Mouse (Mus musculus) cerebellum, adult 9-10 months (tissue): ENCODE results near the gene Rora.
A peak's percentile ranks its signal among the peaks of the same experiment; 100 is the strongest.

Experiments
- DNase-seq: peaks from one replicate; pipeline ENCODE4 v3.0.0; 2022

The Rora gene

DNA sequence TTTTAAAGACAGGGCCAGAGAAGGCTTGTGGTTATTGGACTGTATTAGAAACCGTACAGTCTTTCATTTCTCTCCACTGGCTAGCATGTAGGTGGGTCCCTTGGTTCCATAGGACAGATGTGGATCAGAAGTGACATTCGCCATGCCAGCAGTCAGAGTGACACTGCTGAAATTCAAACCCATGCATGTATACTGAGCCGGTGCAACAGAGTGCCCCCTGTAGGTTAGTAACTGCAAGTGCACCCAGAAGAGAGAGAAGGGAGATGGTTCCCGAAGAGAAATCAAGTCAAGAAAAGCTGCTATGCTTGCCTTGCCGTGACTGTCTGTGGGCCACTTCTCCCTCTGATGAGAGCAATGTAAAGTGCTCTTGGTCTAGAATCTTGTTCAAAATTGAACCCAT, 507.2 kb downstream of the Rora start:
- no peak for DNase-seq

DNA sequence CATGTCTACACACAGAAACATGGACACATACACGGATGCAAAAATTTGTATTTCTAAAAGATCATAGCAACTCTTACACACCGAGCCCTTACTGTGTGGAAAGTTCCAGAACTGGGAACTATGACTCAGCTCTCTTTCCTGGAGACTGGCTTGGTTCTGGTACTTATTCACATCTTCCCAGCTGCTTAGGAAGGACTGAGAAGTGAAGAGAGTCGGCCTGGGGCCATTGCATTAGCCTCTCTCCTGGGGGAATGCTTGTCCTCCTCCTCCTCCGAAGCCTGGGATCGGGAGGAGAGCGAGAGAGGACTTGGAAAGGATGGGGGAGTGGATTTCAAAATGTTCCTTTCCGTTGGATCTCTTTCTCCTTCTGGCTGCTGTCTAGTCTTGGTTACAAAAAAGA, 511.1 kb downstream of the Rora start:
- DNase-seq: no peak

GRCm38 (mm10) chr9:69165096-69165836, 511.7 kb downstream of the Rora start:
- no peak for DNase-seq

DNA sequence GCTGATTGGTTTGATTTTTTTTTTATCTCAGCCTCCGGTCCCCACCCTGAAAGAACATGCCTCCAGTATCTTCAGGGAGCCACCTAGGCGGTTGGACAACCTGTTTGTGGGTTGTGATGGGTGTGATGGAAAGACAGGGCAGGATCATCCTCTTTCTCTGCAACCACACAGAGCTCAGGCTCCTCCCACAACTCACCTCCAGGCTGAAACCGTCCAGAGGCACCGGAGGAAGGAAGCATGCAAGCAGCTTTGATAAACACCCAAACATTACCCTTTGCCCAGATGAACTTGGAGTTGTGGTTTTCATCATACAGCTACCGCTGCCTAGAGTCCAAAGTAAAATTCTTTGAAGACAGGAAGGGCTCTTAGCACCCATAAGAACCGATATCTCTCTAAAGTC, 520.5 kb downstream of the Rora start:
- DNase-seq: no peak

GRCm38 (mm10) chr9:69174527-69175116, 521.0 kb downstream of the Rora start:
- DNase-seq: no peak

DNA sequence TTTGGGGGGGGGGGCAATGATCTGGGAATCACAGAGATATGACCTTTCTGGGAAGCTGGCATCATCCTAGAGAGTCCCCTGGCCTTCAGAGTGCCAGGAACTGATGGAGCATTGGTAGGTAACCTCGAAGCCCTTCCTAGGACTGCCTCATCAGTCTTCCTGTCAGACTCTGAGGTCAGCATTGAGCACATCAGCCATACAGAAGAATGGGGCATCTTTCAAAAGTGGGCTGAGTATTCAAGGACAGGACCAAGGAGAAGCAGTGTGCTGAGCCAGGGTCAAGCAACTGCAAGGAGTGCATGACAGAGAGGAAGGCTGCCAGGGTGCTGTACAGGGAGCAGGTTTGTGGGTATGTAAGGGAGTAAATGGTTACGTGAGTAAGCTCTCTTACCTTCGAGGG, 523.4 kb downstream of the Rora start:
- no peak for DNase-seq

DNA sequence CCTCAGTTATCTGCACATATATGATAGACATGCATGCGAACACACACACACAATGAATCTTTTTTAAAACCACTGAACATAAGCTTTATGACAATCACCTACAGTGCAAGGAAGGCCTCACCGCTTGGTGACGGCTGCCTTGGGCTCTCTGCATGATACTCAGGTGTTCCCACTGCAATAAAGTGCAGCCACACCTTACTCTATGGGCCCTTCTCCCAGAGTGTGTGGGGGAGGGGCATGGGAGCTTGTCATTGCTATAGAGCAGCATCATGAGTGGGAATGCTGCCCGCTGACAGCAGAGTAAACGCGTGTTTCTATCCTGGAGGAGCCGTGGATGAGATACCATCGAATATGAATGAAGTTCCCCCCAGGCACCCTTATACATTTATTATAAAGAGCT, 525.6 kb downstream of the Rora start:
- no peak for DNase-seq

- peak; percentile 17 for DNase-seq
Measured at GRCm38 (mm10) chr9:69180961-69181360, 527.4 kb downstream of the Rora start.

DNA sequence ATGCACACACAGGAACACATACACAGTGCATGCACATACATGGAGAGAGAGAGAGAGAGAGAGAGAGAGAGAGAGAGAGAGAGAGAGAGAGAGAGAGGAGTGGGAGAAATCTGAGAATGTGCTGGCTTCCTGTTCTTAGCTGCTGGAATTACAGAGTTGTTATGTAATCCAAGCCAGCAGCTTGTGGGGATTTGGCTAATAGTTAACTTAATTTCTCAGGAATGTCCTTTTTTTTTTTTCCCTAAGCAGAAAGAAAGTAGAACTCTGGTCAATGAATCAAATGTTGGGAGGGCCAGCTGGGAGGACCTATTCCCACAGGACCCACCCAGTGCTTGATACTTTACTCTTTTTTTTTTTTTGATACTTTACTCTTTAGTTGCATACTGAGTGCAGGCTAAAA, 527.8 kb downstream of the Rora start:
- DNase-seq: no peak

GRCm38 (mm10) chr9:69183888-69184287, 530.3 kb downstream of the Rora start:
- no peak for DNase-seq

DNA sequence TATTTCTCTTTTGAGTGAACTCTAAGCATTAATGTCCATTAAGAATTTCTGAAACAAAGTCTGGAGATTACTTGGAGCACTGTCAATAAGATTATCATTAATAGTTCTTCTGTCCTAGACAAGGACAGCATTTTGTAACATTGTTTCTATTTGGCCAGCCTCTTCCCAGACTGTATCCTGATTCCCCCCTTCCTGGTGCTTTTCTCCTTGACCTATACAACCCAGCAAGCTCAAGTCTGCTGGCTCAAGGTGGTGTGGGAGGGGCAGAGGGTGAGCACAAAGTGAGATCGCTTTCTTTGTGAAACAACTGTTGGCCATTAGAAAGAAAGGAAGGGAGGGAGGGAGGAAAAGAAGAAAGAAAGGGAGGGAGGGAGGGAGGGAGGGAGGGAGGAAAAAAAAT, 537.1 kb downstream of the Rora start:
- no peak for DNase-seq

- DNase-seq: no peak
Measured at GRCm38 (mm10) chr9:69192446-69192845, 538.9 kb downstream of the Rora start.

- DNase-seq: peak; percentile 31
Measured at GRCm38 (mm10) chr9:69194638-69195605, 541.3 kb downstream of the Rora start.

- DNase-seq: peak; percentile 17
Measured at GRCm38 (mm10) chr9:69213796-69214195, 560.2 kb downstream of the Rora start.

DNA sequence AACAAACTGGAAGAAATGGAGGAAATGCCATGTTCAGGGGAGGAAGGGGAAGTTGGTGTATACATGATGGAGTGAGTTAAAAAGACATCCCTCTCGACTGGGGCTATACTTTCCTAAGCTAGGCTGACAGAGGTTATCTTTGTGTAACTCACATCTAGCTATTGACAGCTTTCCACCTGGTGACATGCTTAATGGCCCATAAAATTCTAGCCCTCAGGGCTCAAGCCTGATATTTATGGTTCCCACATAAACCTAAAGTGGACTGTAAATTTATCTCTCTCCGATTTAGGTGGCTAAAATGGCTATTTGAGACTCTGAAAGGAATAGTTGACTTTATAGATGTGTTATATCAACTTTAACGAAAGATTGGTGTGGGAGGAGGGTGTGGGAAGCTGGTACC, 571.3 kb downstream of the Rora start:
- no peak for DNase-seq

DNA sequence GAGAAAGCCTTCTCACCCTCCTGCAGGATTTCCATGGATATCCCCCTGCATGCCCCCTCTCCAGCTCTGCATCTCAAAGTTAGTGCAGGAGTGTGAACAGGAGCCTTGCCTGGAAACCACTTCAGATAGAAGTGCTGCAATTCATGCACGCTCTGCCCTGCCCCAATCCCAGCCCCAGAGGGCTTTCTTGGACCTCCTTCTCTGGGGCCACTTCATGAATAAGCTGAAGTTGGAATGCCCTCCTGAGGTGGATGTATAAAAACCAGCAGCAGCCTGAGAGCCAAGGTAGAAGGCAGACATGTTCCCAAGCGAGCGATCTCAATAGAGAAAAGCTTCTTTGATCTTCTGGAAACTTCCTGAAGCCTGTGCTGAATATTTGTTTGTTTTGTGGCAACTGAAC, 572.8 kb downstream of the Rora start:
- no peak for DNase-seq

DNA sequence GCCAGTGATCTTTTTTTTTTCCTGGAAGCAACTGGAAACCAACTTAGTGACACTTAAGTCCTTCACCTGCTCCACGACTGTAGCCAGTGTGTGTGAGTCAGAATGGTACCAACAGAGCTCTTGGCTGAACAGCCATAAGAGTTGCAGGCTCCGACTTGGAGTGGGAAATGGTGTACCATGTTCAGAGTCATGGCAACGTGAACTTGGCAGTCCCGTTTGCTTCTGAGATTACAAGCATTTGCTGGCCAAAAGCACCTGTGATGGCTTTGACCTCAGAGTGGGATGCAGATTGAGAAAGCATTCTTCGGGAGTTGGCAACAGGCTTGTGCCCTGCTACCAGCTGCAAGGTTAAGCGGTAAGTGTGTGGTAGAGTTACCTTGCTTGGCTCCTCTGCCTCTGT, 574.2 kb downstream of the Rora start:
- DNase-seq: no peak

DNA sequence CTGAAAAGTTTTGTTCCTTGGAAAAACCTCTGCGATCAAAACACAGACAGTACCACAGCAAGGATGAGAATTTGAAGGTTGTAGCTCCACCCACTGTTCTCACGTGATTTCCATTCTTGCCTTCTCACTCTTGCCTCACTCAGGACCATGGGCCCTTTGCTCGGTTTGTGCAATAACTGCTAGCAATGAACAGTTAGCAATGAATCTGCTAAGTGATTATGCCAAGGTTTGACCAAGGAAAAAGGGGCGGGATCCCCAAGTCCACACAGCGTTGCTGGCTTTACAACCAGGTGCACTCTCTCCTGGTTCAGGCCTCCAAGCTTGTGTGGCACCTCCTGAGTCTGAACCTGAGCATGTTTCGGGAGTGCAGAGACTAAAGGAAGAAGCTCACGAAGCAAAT, 576.3 kb downstream of the Rora start:
- DNase-seq: no peak

DNA sequence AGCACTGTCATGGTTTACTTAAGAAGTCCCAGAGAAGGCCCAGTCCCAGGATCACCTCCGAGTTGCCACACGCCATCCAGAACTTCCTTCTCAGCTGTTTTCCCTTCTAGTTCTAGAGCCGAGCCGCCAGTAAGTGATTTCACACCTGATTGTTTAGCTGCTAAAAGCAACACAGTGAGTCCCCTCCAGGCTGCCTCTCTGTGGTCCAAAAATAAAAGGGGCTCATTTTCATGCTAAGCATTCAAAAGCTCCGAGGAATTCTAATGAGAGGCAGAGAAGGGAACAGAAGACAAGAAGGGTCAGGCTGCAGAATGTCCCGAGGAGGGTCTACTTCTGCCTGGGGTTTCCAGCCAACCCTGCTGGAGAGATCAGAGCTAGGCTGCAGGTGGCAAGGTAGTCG, 580.9 kb downstream of the Rora start:
- no peak for DNase-seq

DNA sequence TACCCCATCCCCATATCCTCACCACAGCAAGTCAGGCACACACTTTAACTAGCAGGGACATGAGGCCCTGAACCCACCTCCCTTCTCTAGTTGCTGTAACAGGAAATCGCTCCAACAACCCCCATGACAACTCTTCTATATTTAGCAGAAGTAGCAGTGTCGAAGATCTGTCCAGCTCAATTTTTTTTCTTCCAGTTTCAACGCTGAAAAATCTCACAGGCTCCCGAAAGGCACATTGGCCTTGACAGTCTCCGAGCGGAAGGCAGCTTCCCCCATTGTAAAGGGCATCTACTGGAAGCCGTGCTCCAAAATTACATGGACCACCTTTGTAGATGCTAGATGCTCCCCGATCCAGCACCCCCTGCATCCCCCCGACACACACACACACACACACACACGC, 583.7 kb downstream of the Rora start:
- DNase-seq: no peak

GRCm38 (mm10) chr9:69242538-69242937, 589.0 kb downstream of the Rora start:
- DNase-seq: no peak

- DNase-seq: no peak
Measured at GRCm38 (mm10) chr9:69243626-69244025, 590.0 kb downstream of the Rora start.

DNA sequence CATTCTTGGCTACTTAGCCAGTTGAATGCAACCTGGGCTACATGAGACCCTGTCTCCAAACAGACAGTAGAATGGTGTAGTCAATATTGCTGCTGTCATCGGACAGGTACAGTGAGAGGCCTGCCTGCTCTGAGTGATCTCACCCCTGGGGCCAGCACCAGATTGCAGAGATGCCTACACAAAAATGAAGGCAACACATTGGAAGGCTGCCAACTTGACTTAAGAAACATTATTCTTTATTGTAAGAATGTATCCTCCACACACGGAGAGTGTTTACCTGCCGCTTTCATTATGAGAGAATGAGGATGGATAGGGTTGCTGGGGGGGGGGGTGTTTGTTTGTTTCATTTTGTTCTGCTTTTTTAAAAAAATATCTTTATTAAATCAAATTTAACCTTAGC, 592.6 kb downstream of the Rora start:
- peak; percentile 19 for DNase-seq

DNA sequence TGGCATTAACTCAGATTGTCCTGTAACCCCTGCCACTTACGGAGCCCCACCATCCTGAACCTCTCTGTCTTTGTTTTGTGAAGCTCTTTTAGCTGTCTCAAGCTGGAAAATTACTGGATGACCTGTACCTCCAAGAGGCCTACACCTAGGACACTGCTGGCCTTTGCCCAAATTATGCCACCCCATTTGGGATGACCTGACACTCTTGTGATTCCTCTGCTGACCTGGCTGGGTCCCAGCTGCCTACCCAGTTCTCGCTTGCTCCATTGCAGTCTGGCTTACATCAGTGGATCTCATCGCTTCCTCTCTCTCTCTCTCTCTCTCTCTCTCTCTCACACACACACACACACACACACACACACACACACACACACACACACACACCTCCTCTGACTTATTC, 596.0 kb downstream of the Rora start:
- DNase-seq: peak; percentile 58
